Mouse (Mus musculus) testis, adult 2 months (tissue): Measurements from ENCODE around the gene Fbp1. TPM values are rescaled to one million over a fixed set of nuclear protein-coding genes. Genes with fewer than 3 reads are reported as not detected.
A peak's percentile ranks its signal among the peaks of the same experiment; 100 is the strongest.
"Not testable (repeated sequence)": the region's sequence is repeated elsewhere in the genome, so short reads cannot be mapped to it uniquely, and the experiment has no call there.

Experiments used
- H3K27ac ChIP-seq: fragments of 200-500 bp; 2 replicates; pipeline ENCODE4 v1.5.1; 2012; ENCODE audit warnings: low read depth, low read length; ENCODE audit not compliant: control insufficient read depth, insufficient read depth
- H3K27me3 ChIP-seq: fragments of 200-500 bp; 2 replicates; pipeline ENCODE4 v1.6.1; 2012; ENCODE audit warnings: mild to moderate bottlenecking, low read length, moderate library complexity; ENCODE audit not compliant: control insufficient read depth, insufficient read depth
- H3K36me3 ChIP-seq: fragments of 200-500 bp; 2 replicates; pipeline ENCODE4 v1.6.1; 2012; ENCODE audit warnings: mild to moderate bottlenecking, low read length; ENCODE audit not compliant: control insufficient read depth, insufficient read depth
- H3K4me1 ChIP-seq: fragments of 200-500 bp; 2 replicates; pipeline ENCODE4 v1.6.1; 2012; ENCODE audit warnings: low read length; ENCODE audit not compliant: control insufficient read depth, insufficient read depth
- H3K4me3 ChIP-seq: fragments of 200-500 bp; 2 replicates; pipeline ENCODE4 v1.5.1; 2012; ENCODE audit warnings: low read depth, mild to moderate bottlenecking, low read length, moderate library complexity, mixed read lengths; ENCODE audit not compliant: control insufficient read depth
- CTCF ChIP-seq: fragments of 200-500 bp; IDR thresholded peaks from 2 replicates; pipeline ENCODE4 v1.5.1; 2012; ENCODE audit warnings: low read depth, mild to moderate bottlenecking, inconsistent platforms, low read length, moderate library complexity; ENCODE audit not compliant: control insufficient read depth, insufficient read depth, insufficient replicate concordance
- POLR2A ChIP-seq: fragments of 200-500 bp; IDR thresholded peaks from 2 replicates; pipeline ENCODE4 v1.6.1; 2012; ENCODE audit warnings: low read depth, mild to moderate bottlenecking, inconsistent platforms, low read length, moderate library complexity; ENCODE audit not compliant: control insufficient read depth
- polyA plus RNA-seq: library from polyadenylated mRNA; depleted of rRNA; stranded (reverse); fragments of >200 nt; gene quantifications from 2 replicates; pipeline ENCODE4 v1.2.3, GENCODE M21; 2012; rRNA removed

Fbp1 gene
- 621 and 670 TPM in 2 replicates for polyA plus RNA-seq

- H3K4me3 ChIP-seq = peak within 1 kb of the TSS; percentile 93
- no peaks in the 10 kb centered on the region; the same call in 1 of the 2 replicates for H3K36me3 ChIP-seq
- H3K4me1 ChIP-seq = peaks cover 10% of the 10 kb centered on the region
- TF ChIP-seq POLR2A (peak; percentile 89), CTCF (no peak)
- H3K27me3 ChIP-seq = no peaks in the 10 kb centered on the region
- H3K27ac ChIP-seq = peak within 1 kb of the TSS; percentile 93
Observed at GRCm38 (mm10) chr13:62887712-62888441, at the start of gene Fbp1. TSS of gene Fbp1 (minus strand) at chr13:62888282.

- no peak overlapping the region for H3K4me3 ChIP-seq
- no peaks in the 10 kb centered on the region for H3K27me3 ChIP-seq
- H3K4me1 ChIP-seq = no peaks in the 10 kb centered on the region
- no peak overlapping the region for H3K27ac ChIP-seq
- no peak for TF ChIP-seq CTCF
- TF ChIP-seq POLR2A = no peak
- no peaks in the 10 kb centered on the region for H3K36me3 ChIP-seq
Observed at GRCm38 (mm10) chr13:62932452-62932851, 44.4 kb upstream of the Fbp1 start.

GRCm38 (mm10) chr13:62929766-62930389 lies 41.8 kb upstream of the Fbp1 start:
- H3K4me1 ChIP-seq = no peaks in the 10 kb centered on the region
- H3K27me3 ChIP-seq = no peaks in the 10 kb centered on the region
- H3K27ac ChIP-seq = no peak overlapping the region
- TF ChIP-seq POLR2A (no peak), CTCF (no peak)
- H3K4me3 ChIP-seq = no peak overlapping the region
- no peaks in the 10 kb centered on the region for H3K36me3 ChIP-seq

DNA sequence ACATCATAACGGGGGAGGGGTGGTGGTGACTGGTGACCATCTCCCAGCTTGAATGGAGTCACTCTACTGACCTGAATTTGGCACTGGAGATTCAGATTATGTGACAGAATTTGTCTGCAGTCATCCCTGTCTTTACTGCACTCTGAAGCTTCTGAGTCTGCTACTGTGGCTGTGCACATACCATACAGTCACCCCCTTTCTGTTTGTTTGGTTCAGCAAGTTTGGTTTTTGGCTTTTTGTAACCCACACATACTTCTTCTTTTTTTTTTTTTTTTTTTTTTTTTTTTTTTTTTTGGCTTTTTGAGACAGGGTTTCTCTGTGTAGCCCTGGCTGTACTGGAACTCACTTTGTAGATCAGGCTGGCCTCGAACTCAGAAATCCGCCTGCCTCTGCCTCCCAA lies 41.1 kb upstream of the Fbp1 start:
- not testable (repeated sequence) for H3K27me3 ChIP-seq, H3K27ac ChIP-seq, H3K4me1 ChIP-seq, H3K36me3 ChIP-seq, H3K4me3 ChIP-seq

- no peaks in the 10 kb centered on the region for H3K27me3 ChIP-seq
- H3K27ac ChIP-seq = no peak overlapping the region
- TF ChIP-seq CTCF (no peak), POLR2A (no peak)
- H3K36me3 ChIP-seq = no peaks in the 10 kb centered on the region
- H3K4me3 ChIP-seq = no peak overlapping the region
- H3K4me1 ChIP-seq = no peaks in the 10 kb centered on the region
Observed at GRCm38 (mm10) chr13:62927470-62927869, 39.4 kb upstream of the Fbp1 start.

GRCm38 (mm10) chr13:62926479-62926878 lies 38.4 kb upstream of the Fbp1 start:
- Histone ChIP-seq H3K4me1 (no peaks in the 10 kb centered on the region), H3K27ac (no peak overlapping the region), H3K36me3 (no peaks in the 10 kb centered on the region), H3K27me3 (no peaks in the 10 kb centered on the region), H3K4me3 (no peak overlapping the region)
- no peak for TF ChIP-seq CTCF
- TF ChIP-seq POLR2A = no peak

GRCm38 (mm10) chr13:62923182-62923581 lies 35.1 kb upstream of the Fbp1 start:
- Histone ChIP-seq H3K4me3 (no peak overlapping the region), H3K27me3 (no peaks in the 10 kb centered on the region), H3K36me3 (no peaks in the 10 kb centered on the region), H3K27ac (no peak overlapping the region), H3K4me1 (no peaks in the 10 kb centered on the region)
- TF ChIP-seq POLR2A (no peak), CTCF (no peak)
